11 mouse cellular contexts compared by ENCODE assay signal in the genomic region with DNA sequence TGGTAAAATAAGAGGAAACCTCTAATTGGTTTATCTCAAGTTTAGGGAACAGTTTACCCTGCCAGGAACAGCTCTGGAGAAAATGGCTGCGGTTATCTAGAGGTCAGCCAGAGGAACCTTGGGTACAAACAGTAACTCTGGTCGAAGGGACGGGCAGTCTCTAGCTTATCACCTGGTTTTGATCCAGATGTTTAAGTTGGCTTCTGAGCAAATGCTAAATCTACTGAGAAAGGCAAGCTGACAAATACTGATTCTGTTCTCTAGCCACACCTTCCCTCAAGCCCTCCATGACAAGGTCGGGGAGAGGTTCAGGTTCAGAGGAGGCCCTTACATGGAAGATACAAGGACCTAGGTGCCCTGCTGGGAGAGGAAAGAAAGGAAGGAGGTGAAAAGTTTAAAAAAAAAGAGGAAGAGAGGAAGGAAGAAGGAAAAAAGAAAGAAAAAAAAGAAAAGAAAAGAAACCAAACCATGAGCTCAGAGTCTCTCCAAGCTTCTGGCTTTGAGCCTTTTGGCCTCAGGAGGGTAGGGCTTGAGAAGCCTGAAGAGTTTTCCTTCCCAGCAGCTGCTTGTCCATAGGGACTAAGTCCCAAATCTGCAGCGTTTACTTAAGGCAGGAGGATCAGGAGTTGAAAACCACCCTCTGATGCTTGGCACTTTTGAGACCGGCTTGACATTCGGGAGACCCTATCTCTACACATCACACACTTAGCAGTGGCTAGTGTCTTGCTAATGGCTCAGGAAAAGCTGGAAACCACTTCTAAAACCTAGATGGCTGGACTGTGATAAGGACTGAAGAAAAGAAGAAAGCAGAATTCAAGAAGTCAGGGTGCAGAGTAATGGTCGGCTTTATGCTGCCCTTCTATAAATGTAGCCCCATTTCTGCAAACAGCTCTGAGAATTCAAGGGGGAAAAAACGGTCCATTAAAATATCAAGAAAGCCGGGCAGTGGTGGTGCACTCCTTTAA. TPM values are rescaled to one million over a fixed set of nuclear protein-coding genes. Genes with fewer than 3 reads are reported as not detected.
DNase-seq lines count a peak whose midpoint lies in the region; ATAC-seq lines count a peak whose summit lies in the region.
"Had no signal": no experiment of that assay in that cellular context is flagged by ENCODE, and none has a peak within 500 bp of the region (broad histone marks: within the 10 kb centered on the region; RNA-seq: fewer than 3 reads in every experiment).

No protein-coding gene starts in this region.

- H3K4me3 ChIP-seq in forebrain, embryonic 10.5 days = no peak overlapping the region
- no peak overlapping the region for H3K4me3 ChIP-seq in forebrain, embryonic 13.5 days
- H3K4me3 ChIP-seq in heart, embryonic 12.5 days = no peak overlapping the region
- H3K4me3 ChIP-seq in liver, embryonic 13.5 days (replicated peaks) = no peak overlapping the region
- H3K4me3 ChIP-seq in hindbrain, embryonic 12.5 days = no peak overlapping the region
- H3K4me3 ChIP-seq: lung, embryonic 15.5 days had no signal

- no peaks in the 10 kb centered on the region for H3K36me3 ChIP-seq in forebrain, embryonic 10.5 days (replicated peaks)
- no peaks in the 10 kb centered on the region for H3K36me3 ChIP-seq in forebrain, embryonic 13.5 days (ENCODE audit: poor library complexity, severe bottlenecking)
- H3K36me3 ChIP-seq in heart, embryonic 12.5 days = no peaks in the 10 kb centered on the region
- H3K36me3 ChIP-seq in liver, embryonic 13.5 days = no peaks in the 10 kb centered on the region
- no peaks in the 10 kb centered on the region for H3K36me3 ChIP-seq in hindbrain, embryonic 12.5 days
- H3K36me3 ChIP-seq: lung, embryonic 15.5 days had no signal

- ATAC-seq in forebrain, embryonic 13.5 days = no peak
- ATAC-seq in heart, embryonic 12.5 days (ENCODE audit: insufficient number of reproducible peaks, low FRiP score) = no peak; the same call in 1 of the 2 replicates
- ATAC-seq in liver, embryonic 13.5 days (ENCODE audit: low read depth) = peak; percentile 59
- ATAC-seq in hindbrain, embryonic 12.5 days (ENCODE audit: low FRiP score) = no peak

- peaks cover 15% of the 10 kb centered on the region for H3K4me1 ChIP-seq in forebrain, embryonic 10.5 days
- H3K4me1 ChIP-seq in forebrain, embryonic 13.5 days = peaks cover 8% of the 10 kb centered on the region; the same call in 1 of the 2 replicates
- peaks cover 38% of the 10 kb centered on the region for H3K4me1 ChIP-seq in heart, embryonic 12.5 days (replicated peaks)
- H3K4me1 ChIP-seq in liver, embryonic 13.5 days (replicated peaks) = peaks cover 39% of the 10 kb centered on the region
- H3K4me1 ChIP-seq in hindbrain, embryonic 12.5 days = peaks cover 4% of the 10 kb centered on the region; the same call in 1 of the 2 replicates

- H3K27ac ChIP-seq in forebrain, embryonic 10.5 days = peak overlapping the region; percentile 53; the same call in 1 of the 2 replicates
- H3K27ac ChIP-seq in forebrain, embryonic 13.5 days = no peak overlapping the region
- H3K27ac ChIP-seq in heart, embryonic 12.5 days (ENCODE audit: poor library complexity, severe bottlenecking) = peak overlapping the region; percentile 66
- H3K27ac ChIP-seq in liver, embryonic 13.5 days = no peak overlapping the region
- no peak overlapping the region for H3K27ac ChIP-seq in hindbrain, embryonic 12.5 days
- H3K27ac ChIP-seq: lung, embryonic 15.5 days had no signal

- H3K9ac ChIP-seq in forebrain, embryonic 13.5 days = no peak overlapping the region
- H3K9ac ChIP-seq in heart, embryonic 12.5 days = no peak overlapping the region
- no peak overlapping the region for H3K9ac ChIP-seq in liver, embryonic 13.5 days
- H3K9ac ChIP-seq in hindbrain, embryonic 12.5 days = no peak overlapping the region
- H3K9ac ChIP-seq: lung, embryonic 15.5 days had no signal

- DNase-seq in forebrain, embryonic 10.5 days (ENCODE audit: extremely low spot score, low spot score) = no peak
- peak; percentile 67 for DNase-seq in adipocyte (ENCODE audit: low spot score)
- no peak for DNase-seq in liver, embryonic 13.5 days
- no peak for DNase-seq in urinary bladder, adult 2 months (ENCODE audit: low spot score)
- no peak for DNase-seq in gastrocnemius, postnatal 25 days
- DNase-seq: adrenal gland, postnatal 25 days; cerebellum, adult 11 months had no signal

- WGBS in forebrain, embryonic 10.5 days = 84% methylated on average over 10 of the region's 10 CpGs
- WGBS in forebrain, embryonic 13.5 days = 87% methylated on average over 10 of the region's 10 CpGs
- WGBS in heart, embryonic 12.5 days = 49% methylated on average over 10 of the region's 10 CpGs
- 29% methylated on average over 10 of the region's 10 CpGs for WGBS in liver, embryonic 13.5 days (ENCODE audit: insufficient replicate concordance)
- WGBS in hindbrain, embryonic 12.5 days = 79% methylated on average over 10 of the region's 10 CpGs

- H3K4me2 ChIP-seq in forebrain, embryonic 13.5 days = no peak overlapping the region
- no peak overlapping the region for H3K4me2 ChIP-seq in heart, embryonic 12.5 days
- H3K4me2 ChIP-seq in liver, embryonic 13.5 days = no peak overlapping the region
- H3K4me2 ChIP-seq in hindbrain, embryonic 12.5 days (replicated peaks) = no peak overlapping the region
- H3K4me2 ChIP-seq: lung, embryonic 15.5 days had no signal

- no peaks in the 10 kb centered on the region for H3K9me3 ChIP-seq in forebrain, embryonic 10.5 days
- 0 out of 2 replicates have a peak, but pooled peaks cover 5% of the 10 kb centered on the region for H3K9me3 ChIP-seq in forebrain, embryonic 13.5 days (replicated peaks)
- peaks cover 7% of the 10 kb centered on the region for H3K9me3 ChIP-seq in heart, embryonic 12.5 days (replicated peaks)
- no peaks in the 10 kb centered on the region for H3K9me3 ChIP-seq in liver, embryonic 13.5 days (replicated peaks)
- no peaks in the 10 kb centered on the region for H3K9me3 ChIP-seq in hindbrain, embryonic 12.5 days (replicated peaks)
- H3K9me3 ChIP-seq: lung, embryonic 15.5 days had no signal

- H3K27me3 ChIP-seq in forebrain, embryonic 10.5 days (ENCODE audit: poor library complexity, severe bottlenecking) = no peaks in the 10 kb centered on the region
- H3K27me3 ChIP-seq in forebrain, embryonic 13.5 days = no peaks in the 10 kb centered on the region
- H3K27me3 ChIP-seq in heart, embryonic 12.5 days (replicated peaks) = no peaks in the 10 kb centered on the region
- no peaks in the 10 kb centered on the region for H3K27me3 ChIP-seq in liver, embryonic 13.5 days
- no peaks in the 10 kb centered on the region for H3K27me3 ChIP-seq in hindbrain, embryonic 12.5 days
- H3K27me3 ChIP-seq: lung, embryonic 15.5 days had no signal

RNA-seq across cellular contexts. Expression of a gene that starts 21.7 kb away (rescaled TPM):
- polyA plus RNA-seq in forebrain, embryonic 10.5 days (2016; fragmentation: Nextera tagmentation; extraction: Ambion mirVana) = 16.0 and 16.9 TPM in 2 replicates
- 12.4 and 13.7 TPM in 2 replicates for polyA plus RNA-seq in forebrain, embryonic 13.5 days (2015; fragmentation: Nextera tagmentation; extraction: Ambion mirVana)
- 67.9 and 73.1 TPM in 2 replicates for polyA plus RNA-seq in heart, embryonic 12.5 days (2016; fragmentation: Nextera tagmentation; extraction: Ambion mirVana)
- polyA plus RNA-seq in liver, embryonic 13.5 days (2015; fragmentation: Nextera tagmentation; extraction: Ambion mirVana) = 6.1 and 8.6 TPM in 2 replicates
- 21.5 and 22.3 TPM in 2 replicates for polyA plus RNA-seq in hindbrain, embryonic 12.5 days (2016; fragmentation: Nextera tagmentation; extraction: Ambion mirVana)
- 47.7 and 66.2 TPM in 2 replicates for polyA plus RNA-seq in urinary bladder, adult 2 months (2012; rRNA removed)
- total RNA-seq in gastrocnemius, postnatal 25 days (2021) = 10 to 100 TPM; 32.2 to 50.6 TPM

RNA-seq across cellular contexts. Expression of a gene that starts 22.3 kb away (rescaled TPM):
- polyA plus RNA-seq in forebrain, embryonic 10.5 days (2016; fragmentation: Nextera tagmentation; extraction: Ambion mirVana) = 0.81 and 1.00 TPM in 2 replicates
- 0.54 and 1.0 TPM in 2 replicates for polyA plus RNA-seq in forebrain, embryonic 13.5 days (2015; fragmentation: Nextera tagmentation; extraction: Ambion mirVana)
- polyA plus RNA-seq in heart, embryonic 12.5 days (2016; fragmentation: Nextera tagmentation; extraction: Ambion mirVana) = 0.57 and 0.95 TPM in 2 replicates
- 2.6 and 2.7 TPM in 2 replicates for polyA plus RNA-seq in liver, embryonic 13.5 days (2015; fragmentation: Nextera tagmentation; extraction: Ambion mirVana)
- 1.0 and 1.3 TPM in 2 replicates for polyA plus RNA-seq in hindbrain, embryonic 12.5 days (2016; fragmentation: Nextera tagmentation; extraction: Ambion mirVana)
- 3.2 and 3.4 TPM in 2 replicates for polyA plus RNA-seq in urinary bladder, adult 2 months (2012; rRNA removed)
- total RNA-seq in gastrocnemius, postnatal 25 days (2021) = not detected

RNA-seq across cellular contexts. Expression of a gene that starts 50.7 kb away (rescaled TPM):
- 10.1 and 10.9 TPM in 2 replicates for polyA plus RNA-seq in forebrain, embryonic 10.5 days (2016; fragmentation: Nextera tagmentation; extraction: Ambion mirVana)
- polyA plus RNA-seq in forebrain, embryonic 13.5 days (2015; fragmentation: Nextera tagmentation; extraction: Ambion mirVana) = 9.6 and 10.0 TPM in 2 replicates
- 6.9 and 7.6 TPM in 2 replicates for polyA plus RNA-seq in heart, embryonic 12.5 days (2016; fragmentation: Nextera tagmentation; extraction: Ambion mirVana)
- 5.5 and 5.9 TPM in 2 replicates for polyA plus RNA-seq in liver, embryonic 13.5 days (2015; fragmentation: Nextera tagmentation; extraction: Ambion mirVana)
- 8.5 and 10.7 TPM in 2 replicates for polyA plus RNA-seq in hindbrain, embryonic 12.5 days (2016; fragmentation: Nextera tagmentation; extraction: Ambion mirVana)
- 8.6 and 9.4 TPM in 2 replicates for polyA plus RNA-seq in urinary bladder, adult 2 months (2012; rRNA removed)
- total RNA-seq in gastrocnemius, postnatal 25 days (2021) = 1 to 10 TPM; 2.8 to 3.3 TPM

Comparison
In these comparisons a context has a peak if more than half of its experiments do, and no peak if none do; other contexts are left out.
1. H3K27ac ChIP-seq: peak in forebrain, embryonic 10.5 days (single experiment) and heart, embryonic 12.5 days (single experiment); none in forebrain, embryonic 13.5 days (single experiment), liver, embryonic 13.5 days (single experiment) and hindbrain, embryonic 12.5 days (single experiment).